ENCODE assay signal across 9 mouse cellular contexts in the genomic region with DNA sequence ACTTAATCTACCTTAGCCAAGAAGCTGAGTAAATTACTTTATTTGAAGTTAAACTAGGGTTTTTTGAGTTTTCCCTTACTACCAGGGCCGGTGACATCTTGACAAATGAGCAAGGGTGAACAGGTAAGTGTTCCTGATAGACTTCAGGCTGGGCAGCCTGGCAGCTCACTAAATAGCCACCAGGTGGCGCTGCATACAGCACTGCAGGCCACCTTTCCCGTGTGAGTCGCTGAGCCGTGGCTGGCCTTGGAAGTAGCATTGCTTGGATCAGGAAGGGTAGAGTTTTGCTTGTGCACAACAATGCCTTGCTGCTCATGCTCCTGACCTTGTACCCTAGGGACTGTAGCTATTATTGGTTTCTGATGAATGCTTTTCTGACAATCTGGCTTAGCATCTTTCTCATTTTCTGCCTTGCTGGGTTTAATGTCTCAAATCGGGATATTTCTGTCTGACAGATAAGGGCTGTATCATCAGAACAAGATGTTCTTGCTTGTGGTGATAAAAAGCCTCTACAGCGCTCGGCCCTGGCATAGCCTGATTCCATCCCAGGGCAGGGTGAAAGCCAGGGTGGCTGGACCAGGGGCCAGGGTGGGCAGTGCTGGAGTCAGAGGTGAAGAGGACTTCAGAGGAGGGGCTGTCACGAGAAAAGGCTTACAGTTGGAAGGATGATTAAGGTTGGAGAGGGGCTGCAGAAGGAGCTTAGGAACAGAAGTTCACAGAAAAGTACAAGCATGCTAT. TPM values are rescaled to one million over a fixed set of nuclear protein-coding genes. Genes with fewer than 3 reads are reported as not detected.
DNase-seq lines count a peak whose midpoint lies in the region; ATAC-seq lines count a peak whose summit lies in the region.
"Had no signal": no experiment of that assay in that cellular context is flagged by ENCODE, and none has a peak within 500 bp of the region (broad histone marks: within the 10 kb centered on the region; RNA-seq: fewer than 3 reads in every experiment).

No protein-coding gene starts in this region.

- H3K36me3 ChIP-seq in intestine, embryonic 15.5 days, result no peaks in the 10 kb centered on the region
- no peaks in the 10 kb centered on the region for H3K36me3 ChIP-seq in midbrain, embryonic 11.5 days (ENCODE audit: control insufficient read depth, insufficient read depth, low read length)
- H3K36me3 ChIP-seq: lung, embryonic 15.5 days had no signal

- H3K9me3 ChIP-seq in intestine, embryonic 15.5 days, result no peaks in the 10 kb centered on the region
- H3K9me3 ChIP-seq in midbrain, embryonic 11.5 days (ENCODE audit: control insufficient read depth, low read length), result no peaks in the 10 kb centered on the region
- H3K9me3 ChIP-seq: lung, embryonic 15.5 days had no signal

- ATAC-seq in intestine, embryonic 15.5 days, result peak; percentile 77; the same call in 1 of the 2 replicates
- peak; percentile 76 for ATAC-seq in midbrain, embryonic 11.5 days (ENCODE audit: low FRiP score)
- no peak for ATAC-seq in inflammation-experienced regulatory T-cells, adult 6 months

- peak; percentile 73 to 74 for DNase-seq in adrenal gland, adult 18-20 months (ENCODE audit: low spot score in 2 of 2)
- DNase-seq in cerebellum, postnatal 36 days, result peak; percentile 85 to 88
- peak; percentile 48 for DNase-seq in gastrocnemius, adult 18-20 months (ENCODE audit: low spot score)
- DNase-seq in left cerebral cortex, postnatal 10 days (ENCODE audit: extremely low spot score in 1 of 2, low spot score in 2 of 2), result peak; percentile 74 to 78
- peak; percentile 96 for DNase-seq in midbrain, embryonic 11.5 days (ENCODE audit: low spot score, missing footprints)
- peak; percentile 86 for DNase-seq in right cerebral cortex, postnatal 4 days

- intact Hi-C loops in left cerebral cortex, postnatal 10 days (cut with DNase I), result loop anchor here (1.0 kb wide), 1 partner anchor 421 kb away; no protein-coding TSS in a partner anchor

- no peaks in the 10 kb centered on the region for H3K4me1 ChIP-seq in intestine, embryonic 15.5 days (replicated peaks)
- no peaks in the 10 kb centered on the region for H3K4me1 ChIP-seq in midbrain, embryonic 11.5 days (ENCODE audit: control insufficient read depth, insufficient read depth, low read length)
- H3K4me1 ChIP-seq: lung, embryonic 15.5 days had no signal

- H3K9ac ChIP-seq in intestine, embryonic 15.5 days, result no peak overlapping the region
- H3K9ac ChIP-seq in midbrain, embryonic 11.5 days (ENCODE audit: low read length), result no peak overlapping the region
- H3K9ac ChIP-seq: lung, embryonic 15.5 days had no signal

- H3K27ac ChIP-seq in intestine, embryonic 15.5 days, result no peak overlapping the region
- H3K27ac ChIP-seq in midbrain, embryonic 11.5 days (ENCODE audit: low read depth, low read length), result no peak overlapping the region
- H3K27ac ChIP-seq: lung, embryonic 15.5 days had no signal

- no peaks in the 10 kb centered on the region for H3K27me3 ChIP-seq in intestine, embryonic 15.5 days (replicated peaks)
- H3K27me3 ChIP-seq in midbrain, embryonic 11.5 days (ENCODE audit: control insufficient read depth, insufficient read depth, low read length), result no peaks in the 10 kb centered on the region
- H3K27me3 ChIP-seq: lung, embryonic 15.5 days had no signal

- H3K4me3 ChIP-seq in intestine, embryonic 15.5 days (replicated peaks), result no peak overlapping the region
- H3K4me3 ChIP-seq in midbrain, embryonic 11.5 days (ENCODE audit: low read depth, low read length), result no peak overlapping the region
- H3K4me3 ChIP-seq: lung, embryonic 15.5 days had no signal

- no peak overlapping the region for H3K4me2 ChIP-seq in intestine, embryonic 15.5 days (replicated peaks)
- no peak overlapping the region for H3K4me2 ChIP-seq in midbrain, embryonic 11.5 days
- H3K4me2 ChIP-seq: lung, embryonic 15.5 days had no signal

- WGBS in intestine, embryonic 15.5 days, result 30% methylated on average over 9 of the region's 9 CpGs
- 37% methylated on average over 9 of the region's 9 CpGs for WGBS in midbrain, embryonic 11.5 days

RNA-seq across cellular contexts. Expression of a gene that starts 58.4 kb away (rescaled TPM):
- 1 to 10 TPM in 1 of 2 experiments, under 1 TPM in 1; 0.99 to 1.1 TPM for total RNA-seq in adrenal gland, adult 18-20 months (2021)
- under 1 TPM; 0.30 to 0.36 TPM for total RNA-seq in gastrocnemius, adult 18-20 months (2021)
- 0.67 and 0.75 TPM in 2 replicates for polyA plus RNA-seq in intestine, embryonic 15.5 days (2015; fragmentation: Nextera tagmentation; extraction: Ambion mirVana)
- total RNA-seq in left cerebral cortex, postnatal 10 days (2021), result 10 to 100 TPM; 34.1 to 34.9 TPM
- polyA plus RNA-seq in midbrain, embryonic 11.5 days (2014; fragmentation: Nextera tagmentation; extraction: Ambion mirVana), result 0.18 and 0.28 TPM in 2 replicates
- polyA plus RNA-seq in inflammation-experienced regulatory T-cells, adult 6 months (2017; shearing (Covaris generic)), result not detected

Comparison
In these comparisons a context has a peak if more than half of its experiments do, and no peak if none do; other contexts are left out.
1. RNA of a gene that starts 58.4 kb away (total RNA-seq): 34.1 to 34.9 TPM in left cerebral cortex, postnatal 10 days; 0.99 to 1.1 TPM in adrenal gland, adult 18-20 months and 0.30 to 0.36 TPM in gastrocnemius, adult 18-20 months; every median in the first group is over 10 times any median in the second.
2. Peak in every context shown above with its lines, with median percentiles within 50 percentile points of each other: DNase-seq.